In genomic region chr16:57438288-57438685, GRCm38 (mm10) we compare ENCODE assay signal across 11 mouse cellular contexts.
DNase-seq lines count a peak whose midpoint lies in the region; ATAC-seq and TF ChIP-seq lines count a peak whose summit lies in the region.
"Had no signal": no experiment of that assay in that cellular context is flagged by ENCODE, and none has a peak within 500 bp of the region (broad histone marks: within the 10 kb centered on the region; RNA-seq: fewer than 3 reads in every experiment).

No protein-coding gene starts in this region.

- peak overlapping the region; percentile 41 for H3K27ac ChIP-seq in gastrocnemius, adult 2 months
- H3K27ac ChIP-seq in midbrain, embryonic 14.5 days (replicated peaks; ENCODE audit: low read depth, low read length), result no peak overlapping the region
- H3K27ac ChIP-seq in midbrain, embryonic 10.5 days (replicated peaks), result no peak overlapping the region
- peak overlapping the region; percentile 57; the same call in 1 of the 2 replicates for H3K27ac ChIP-seq in intestine, embryonic 16.5 days (ENCODE audit: low read length)
- peak overlapping the region; percentile 38; the same call in 1 of the 2 replicates for H3K27ac ChIP-seq in stomach, embryonic 15.5 days
- H3K27ac ChIP-seq: lung, embryonic 15.5 days had no signal

- no peaks in the 10 kb centered on the region for H3K27me3 ChIP-seq in midbrain, embryonic 14.5 days (ENCODE audit: control insufficient read depth, insufficient read depth, low read length)
- H3K27me3 ChIP-seq in midbrain, embryonic 10.5 days (ENCODE audit: low read depth, poor library complexity, severe bottlenecking), result no peaks in the 10 kb centered on the region
- H3K27me3 ChIP-seq in intestine, embryonic 16.5 days (replicated peaks; ENCODE audit: control insufficient read depth, insufficient read depth, low read length), result no peaks in the 10 kb centered on the region
- no peaks in the 10 kb centered on the region for H3K27me3 ChIP-seq in stomach, embryonic 15.5 days (replicated peaks)
- H3K27me3 ChIP-seq: lung, embryonic 15.5 days had no signal

- H3K9me3 ChIP-seq in midbrain, embryonic 14.5 days (ENCODE audit: control insufficient read depth, low read length), result no peaks in the 10 kb centered on the region
- H3K9me3 ChIP-seq in midbrain, embryonic 10.5 days (replicated peaks), result no peaks in the 10 kb centered on the region
- no peaks in the 10 kb centered on the region for H3K9me3 ChIP-seq in intestine, embryonic 16.5 days (ENCODE audit: control insufficient read depth, low read length)
- no peaks in the 10 kb centered on the region for H3K9me3 ChIP-seq in stomach, embryonic 15.5 days
- H3K9me3 ChIP-seq: lung, embryonic 15.5 days had no signal

- no peak overlapping the region for H3K9ac ChIP-seq in midbrain, embryonic 14.5 days (replicated peaks; ENCODE audit: low read length)
- H3K9ac ChIP-seq in intestine, embryonic 16.5 days (ENCODE audit: low read depth, low read length), result no peak overlapping the region
- no peak overlapping the region for H3K9ac ChIP-seq in stomach, embryonic 15.5 days
- H3K9ac ChIP-seq: lung, embryonic 15.5 days had no signal

- no peak for ATAC-seq in midbrain, embryonic 14.5 days (ENCODE audit: low FRiP score, low TSS enrichment)
- peak; percentile 35; the same call in 1 of the 2 replicates for ATAC-seq in intestine, embryonic 16.5 days
- no peak for ATAC-seq in stomach, embryonic 15.5 days (ENCODE audit: insufficient read depth, low FRiP score, low read depth)

- intact Hi-C loops in gastrocnemius, adult 2 months (cut with DNase I), result no loop called here

- no peaks in the 10 kb centered on the region for H3K4me1 ChIP-seq in midbrain, embryonic 14.5 days (ENCODE audit: control insufficient read depth, insufficient read depth, low read length)
- H3K4me1 ChIP-seq in midbrain, embryonic 10.5 days, result 0 out of 2 replicates have a peak, but pooled peaks cover 3% of the 10 kb centered on the region
- no peaks in the 10 kb centered on the region for H3K4me1 ChIP-seq in intestine, embryonic 16.5 days (ENCODE audit: control insufficient read depth, insufficient read depth, low read length)
- H3K4me1 ChIP-seq in stomach, embryonic 15.5 days, result no peaks in the 10 kb centered on the region

- no peak overlapping the region for H3K4me2 ChIP-seq in midbrain, embryonic 14.5 days (ENCODE audit: low read length)
- H3K4me2 ChIP-seq in intestine, embryonic 16.5 days (ENCODE audit: low read depth, low read length), result no peak overlapping the region
- H3K4me2 ChIP-seq in stomach, embryonic 15.5 days, result no peak overlapping the region
- H3K4me2 ChIP-seq: lung, embryonic 15.5 days had no signal

- WGBS in midbrain, embryonic 14.5 days, result 78% methylated on average over 5 of the region's 5 CpGs
- 88% methylated on average over 5 of the region's 5 CpGs for WGBS in midbrain, embryonic 10.5 days
- WGBS in intestine, embryonic 16.5 days, result 59% methylated on average over 5 of the region's 5 CpGs
- 49% methylated on average over 5 of the region's 5 CpGs for WGBS in stomach, embryonic 15.5 days

- no peak overlapping the region for H3K4me3 ChIP-seq in gastrocnemius, adult 2 months
- H3K4me3 ChIP-seq in midbrain, embryonic 14.5 days (replicated peaks; ENCODE audit: low read depth, low read length), result no peak overlapping the region
- H3K4me3 ChIP-seq in midbrain, embryonic 10.5 days, result no peak overlapping the region
- no peak overlapping the region for H3K4me3 ChIP-seq in intestine, embryonic 16.5 days (ENCODE audit: low read length)
- H3K4me3 ChIP-seq in stomach, embryonic 15.5 days (replicated peaks), result no peak overlapping the region
- H3K4me3 ChIP-seq: lung, embryonic 15.5 days had no signal

- H3K36me3 ChIP-seq in midbrain, embryonic 14.5 days (ENCODE audit: control insufficient read depth, insufficient read depth, low read length), result no peaks in the 10 kb centered on the region
- H3K36me3 ChIP-seq in midbrain, embryonic 10.5 days, result no peaks in the 10 kb centered on the region
- H3K36me3 ChIP-seq in intestine, embryonic 16.5 days (ENCODE audit: control insufficient read depth, insufficient read depth, low read length), result no peaks in the 10 kb centered on the region
- H3K36me3 ChIP-seq in stomach, embryonic 15.5 days, result no peaks in the 10 kb centered on the region
- H3K36me3 ChIP-seq: lung, embryonic 15.5 days had no signal

- TF ChIP-seq CTCF in gastrocnemius, adult 2 months (IDR thresholded peaks at IDR 0.05), result no peak

- DNase-seq in gastrocnemius, adult 2 months, result no peak
- no peak for DNase-seq in gastrocnemius, adult 18-20 months (ENCODE audit: low spot score)
- peak; percentile 15 for DNase-seq in midbrain, embryonic 14.5 days
- DNase-seq in midbrain, embryonic 10.5 days (ENCODE audit: low spot score), result no peak
- no peak for DNase-seq in cerebellum, adult 18-20 months
- DNase-seq in frontal cortex, adult 2 months (ENCODE audit: extremely low spot score in 1 of 2, low spot score in 1 of 2), result no peak
- DNase-seq: gastrocnemius, postnatal 36 days; thymus, adult 2 months had no signal

Comparison
In these comparisons a context has a peak if more than half of its experiments do, and no peak if none do; other contexts are left out.
1. H3K27ac ChIP-seq: peak in gastrocnemius, adult 2 months (single experiment), intestine, embryonic 16.5 days (single experiment) and stomach, embryonic 15.5 days (single experiment); none in midbrain, embryonic 14.5 days (single experiment) and midbrain, embryonic 10.5 days (single experiment).